Mouse (Mus musculus) monocyte, adult 2 months (primary cell): ENCODE data around the gene Sh3pxd2a.
A peak's percentile ranks its signal among the peaks of the same experiment; 100 is the strongest.

Experiments used
- DNase-seq, 2 experiments: peaks; one replicate each; pipeline ENCODE4 v3.0.0; 2022; ENCODE audit warnings: low spot score in 2 of 2, low read depth in 1 of 2

The Sh3pxd2a gene

GRCm38 (mm10) chr19:47382268-47382667 lies 81.9 kb downstream of the Sh3pxd2a start:
- no peak for DNase-seq

GRCm38 (mm10) chr19:47381011-47381410 lies 83.2 kb downstream of the Sh3pxd2a start:
- DNase-seq = no peak

GRCm38 (mm10) chr19:47379141-47379540 lies 85.1 kb downstream of the Sh3pxd2a start:
- no peak for DNase-seq

- DNase-seq = no peak
Measured at GRCm38 (mm10) chr19:47374916-47375573, 89.2 kb downstream of the Sh3pxd2a start.

GRCm38 (mm10) chr19:47374440-47374839 lies 89.8 kb downstream of the Sh3pxd2a start:
- DNase-seq = peak in 1 of 2 experiments; percentile 39

- no peak for DNase-seq
Measured at GRCm38 (mm10) chr19:47372044-47372443, 92.2 kb downstream of the Sh3pxd2a start.

- DNase-seq = no peak
Measured at GRCm38 (mm10) chr19:47371521-47371920, 92.7 kb downstream of the Sh3pxd2a start.

- DNase-seq = no peak
Measured at GRCm38 (mm10) chr19:47369008-47369407, 95.2 kb downstream of the Sh3pxd2a start.

- no peak for DNase-seq
Measured at GRCm38 (mm10) chr19:47367271-47367879, 96.8 kb downstream of the Sh3pxd2a start.

GRCm38 (mm10) chr19:47366576-47366975 lies 97.6 kb downstream of the Sh3pxd2a start:
- no peak for DNase-seq

GRCm38 (mm10) chr19:47363086-47363668 lies 101.0 kb downstream of the Sh3pxd2a start:
- DNase-seq = no peak

- DNase-seq = no peak
Measured at GRCm38 (mm10) chr19:47360921-47361320, 103.3 kb downstream of the Sh3pxd2a start.

- no peak for DNase-seq
Measured at GRCm38 (mm10) chr19:47360017-47360416, 104.2 kb downstream of the Sh3pxd2a start.

- DNase-seq = no peak
Measured at GRCm38 (mm10) chr19:47359166-47359931, 104.9 kb downstream of the Sh3pxd2a start.

GRCm38 (mm10) chr19:47357297-47357696 lies 106.9 kb downstream of the Sh3pxd2a start:
- no peak for DNase-seq

GRCm38 (mm10) chr19:47356188-47356857 lies 107.9 kb downstream of the Sh3pxd2a start:
- DNase-seq = peak; percentile 37 to 57

GRCm38 (mm10) chr19:47354456-47354855 lies 109.7 kb downstream of the Sh3pxd2a start:
- DNase-seq = no peak

GRCm38 (mm10) chr19:47349043-47349442 lies 115.2 kb downstream of the Sh3pxd2a start:
- no peak for DNase-seq

- DNase-seq = no peak
Measured at GRCm38 (mm10) chr19:47348395-47349016, 115.7 kb downstream of the Sh3pxd2a start.

GRCm38 (mm10) chr19:47347021-47347643 lies 117.1 kb downstream of the Sh3pxd2a start:
- no peak for DNase-seq
